Mouse (Mus musculus) skeletal muscle tissue, adult 2 months (tissue): ENCODE measurements around the gene Ctla2b.
"Not testable (repeated sequence)": the region's sequence is repeated elsewhere in the genome, so short reads cannot be mapped to it uniquely, and the experiment has no call there.

Experiments
- DNase-seq: peaks from one replicate; pipeline ENCODE4 v3.0.0-alpha.2; 2012; ENCODE audit warnings: low read depth, low spot score

The Ctla2b gene

DNA sequence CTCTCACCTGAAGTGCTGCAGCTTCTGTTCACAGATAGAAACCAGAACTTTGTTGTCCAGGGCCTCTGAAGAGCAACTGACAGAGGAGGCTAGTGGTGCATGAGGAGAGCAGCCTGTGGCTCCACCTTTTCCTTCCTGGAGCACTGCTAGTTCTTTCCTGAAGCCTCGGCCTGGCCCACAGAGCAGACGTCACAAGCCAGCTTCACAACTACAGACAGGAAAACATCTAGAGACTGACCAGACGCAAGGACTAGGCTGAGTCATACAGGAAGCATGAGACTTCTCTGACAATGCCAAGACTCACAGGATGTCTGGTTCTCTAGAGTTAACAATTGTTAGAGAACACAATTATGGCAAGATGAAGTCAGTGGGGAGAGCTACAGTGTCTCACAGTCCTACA lies at the start of gene Ctla2b:
Gene Ctla2b, minus strand, starts transcription at position 120 of the 400 bp plus-strand sequence.
- DNase-seq, result peak; percentile 58

DNA sequence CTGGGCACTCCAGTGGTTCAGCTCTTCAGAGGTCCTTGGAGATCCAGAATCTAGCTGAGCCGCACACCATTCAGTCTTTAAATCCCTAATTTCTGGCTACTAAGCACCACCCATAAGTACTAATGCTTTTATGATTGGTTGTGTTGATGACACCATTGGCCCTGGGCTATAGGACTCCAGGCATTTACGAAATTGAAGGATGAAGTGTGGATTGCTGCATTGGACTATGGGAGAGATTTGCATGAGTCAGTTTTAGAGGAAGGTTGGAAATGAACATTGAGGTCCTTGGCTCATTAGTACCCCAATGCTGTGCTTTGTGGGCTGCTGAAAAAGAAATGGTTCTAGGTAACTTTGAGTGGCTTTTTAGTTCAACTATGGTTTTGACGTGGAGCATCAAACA lies 44.6 kb upstream of the Ctla2b start, which contains the start of gene Tpbpa:
Gene Tpbpa, minus strand, starts transcription at position 101 of the 400 bp plus-strand sequence.
- not testable (repeated sequence) for DNase-seq

DNA sequence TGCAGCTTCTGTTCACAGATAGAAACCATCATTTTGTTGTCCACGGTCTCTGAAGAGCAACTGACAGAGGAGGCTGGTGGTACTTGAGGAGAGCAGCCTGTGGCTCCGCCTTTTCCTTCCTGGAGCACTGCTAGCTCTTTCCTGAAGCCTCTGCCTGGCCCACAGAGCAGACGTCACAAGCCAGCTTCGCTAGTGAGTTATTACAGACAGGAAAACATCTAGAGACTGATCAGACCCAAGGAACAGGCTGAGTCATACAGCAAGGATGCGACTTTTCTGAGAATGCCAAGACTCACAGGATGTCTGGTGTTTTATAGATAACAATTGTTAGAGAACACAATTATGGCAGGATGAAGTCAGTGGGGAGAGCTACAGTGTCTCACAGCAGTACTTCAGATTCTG lies 39.3 kb upstream of the Ctla2b start, which contains the start of the genes Gm49391 and Ctla2a:
Gene Gm49391, minus strand, starts transcription at position 72 of the 402 bp plus-strand sequence.
Gene Ctla2a, minus strand, starts transcription at position 126 of the 402 bp plus-strand sequence.
- DNase-seq, result peak; percentile 27

DNA sequence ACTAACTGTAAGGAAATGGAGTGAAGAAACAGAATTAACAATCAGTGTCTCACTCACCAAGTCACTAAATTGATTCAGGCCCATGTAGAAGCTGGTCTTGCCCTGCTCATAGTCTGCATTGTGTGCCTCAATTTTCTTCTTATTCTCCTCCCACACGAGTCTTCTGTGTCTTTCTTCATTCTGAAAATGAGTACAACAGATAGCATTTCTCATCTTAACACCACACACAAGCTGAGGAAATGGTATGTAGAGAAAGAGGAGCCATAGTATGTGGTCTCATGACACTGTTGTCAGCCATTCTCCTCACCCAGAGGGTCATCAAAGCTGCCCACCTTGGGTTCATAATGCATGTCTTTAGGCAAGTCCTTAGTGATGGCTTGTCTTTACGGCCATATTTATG lies 38.2 kb upstream of the Ctla2b start, which contains the start of gene Gm49393:
Gene Gm49393, minus strand, starts transcription at position 101 of the 400 bp plus-strand sequence.
- DNase-seq, result not testable (repeated sequence)

DNA sequence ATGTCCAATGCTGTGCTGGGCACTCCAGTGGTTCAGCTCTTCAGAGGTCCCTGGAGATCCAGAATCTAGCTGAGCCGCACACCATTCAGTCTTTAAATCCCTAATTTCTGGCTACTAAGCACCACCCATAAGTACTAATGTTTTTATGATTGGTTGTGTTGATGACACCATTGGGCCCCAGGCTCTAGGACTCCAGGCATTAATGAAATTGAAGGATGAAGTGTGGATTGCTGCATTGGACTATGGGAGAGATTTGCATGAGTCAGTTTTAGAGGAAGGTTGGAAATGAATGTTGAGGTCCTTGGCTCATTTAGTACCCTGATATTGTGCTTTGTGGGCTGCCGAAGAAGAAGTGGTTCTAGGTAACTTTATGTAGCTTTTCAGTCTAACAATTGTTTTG lies 7.5 kb upstream of the Ctla2b start, which contains the start of gene Tpbpb:
Gene Tpbpb, minus strand, starts transcription at position 101 of the 400 bp plus-strand sequence.
- not testable (repeated sequence) for DNase-seq

DNA sequence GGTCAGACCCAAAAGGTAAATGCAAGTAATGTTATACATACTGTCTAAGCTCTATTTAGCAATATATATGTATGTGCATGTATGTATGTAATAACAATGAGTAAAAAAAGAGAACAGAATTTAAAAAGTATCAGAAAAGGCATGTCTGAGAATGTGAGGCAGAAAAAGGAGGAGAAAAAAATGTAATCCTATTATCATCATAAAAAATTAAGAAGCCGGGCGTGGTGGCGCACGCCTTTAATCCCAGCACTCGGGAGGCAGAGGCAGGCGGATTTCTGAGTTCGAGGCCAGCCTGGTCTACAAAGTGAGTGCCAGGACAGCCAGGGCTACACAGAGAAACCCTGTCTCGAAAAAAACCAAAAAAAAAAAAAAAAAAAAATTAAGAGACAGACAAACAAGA lies 453 bp downstream of the Ctla2b start, which contains the start of gene Gm49392:
Gene Gm49392, minus strand, starts transcription at position 101 of the 400 bp plus-strand sequence.
- not testable (repeated sequence) for DNase-seq

DNA sequence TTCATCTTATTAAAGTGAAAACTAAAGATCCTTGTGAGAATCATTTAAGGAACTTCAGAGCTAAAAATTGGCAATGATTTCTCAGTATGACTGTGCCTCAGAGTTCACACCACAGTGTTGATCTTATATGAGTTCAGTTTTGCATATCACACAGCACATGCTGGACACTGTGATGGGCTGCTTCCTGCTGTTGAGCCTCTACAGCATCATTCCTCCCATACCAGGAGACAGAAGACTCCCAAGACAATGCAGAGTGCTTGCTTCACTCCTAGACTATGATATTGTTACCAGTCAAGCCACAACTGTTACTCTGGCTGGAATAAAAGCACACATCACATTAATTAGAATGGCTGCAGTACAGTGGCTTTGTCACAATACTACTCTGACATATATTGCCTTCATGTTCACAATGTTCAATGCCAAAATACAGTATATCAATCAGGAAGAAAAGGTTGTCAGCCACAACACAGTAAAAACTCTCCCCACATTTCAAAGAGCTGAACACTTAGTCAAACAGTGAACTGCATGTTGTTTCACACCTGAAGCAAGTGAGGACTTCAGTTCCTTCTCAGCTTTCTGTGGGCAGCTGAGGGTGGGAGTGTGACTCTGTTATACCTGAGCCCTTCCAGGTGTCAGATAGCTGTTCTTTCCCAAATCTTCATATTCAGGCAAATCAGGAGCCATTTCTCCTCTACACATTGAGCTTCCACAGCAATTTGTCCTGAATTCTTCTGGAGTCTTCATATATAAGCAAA lies 1.7 kb downstream of the Ctla2b start:
- no peak for DNase-seq

DNA sequence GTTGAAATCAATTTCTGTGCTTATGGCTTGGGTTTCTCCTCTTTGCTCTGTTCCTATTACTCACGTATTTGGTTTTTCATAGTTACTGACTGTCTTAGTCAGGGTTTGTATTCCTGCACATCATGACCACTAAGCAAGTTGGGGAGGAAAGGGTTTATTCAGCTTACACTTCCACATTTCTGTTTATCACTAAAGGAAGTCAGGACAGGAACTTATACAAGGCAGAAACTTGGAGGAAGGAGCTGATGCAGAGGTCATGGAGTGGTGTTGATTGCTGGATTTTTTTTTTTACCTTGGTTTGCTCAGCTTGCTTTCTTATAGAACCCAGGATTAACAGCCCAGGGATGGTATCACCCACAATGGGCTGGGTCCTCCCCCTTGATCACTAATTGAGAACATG lies 4.9 kb downstream of the Ctla2b start:
- DNase-seq, result no peak

DNA sequence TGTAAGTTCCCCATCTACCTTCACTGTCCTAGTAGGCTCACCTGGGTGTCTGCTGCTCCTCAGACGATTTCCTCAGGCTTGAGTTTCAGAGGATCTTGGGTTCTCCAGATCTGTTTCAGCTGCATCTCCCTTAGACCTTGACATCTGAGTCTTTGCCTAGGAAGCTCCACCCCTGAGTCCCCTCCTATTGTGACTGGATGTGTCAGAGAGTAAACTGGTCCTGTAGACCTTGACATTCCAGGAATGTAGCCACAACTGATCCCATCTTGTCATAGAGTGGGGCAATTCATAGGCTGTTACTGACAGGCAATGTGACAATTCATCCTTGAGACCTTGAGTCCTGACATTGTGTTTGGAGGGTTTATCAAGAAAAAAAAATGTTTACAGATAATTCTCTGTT lies 33.0 kb downstream of the Ctla2b start, which contains the start of gene 4930486L24Rik:
Gene 4930486L24Rik, minus strand, starts transcription at position 195 of the 400 bp plus-strand sequence.
- no peak for DNase-seq

DNA sequence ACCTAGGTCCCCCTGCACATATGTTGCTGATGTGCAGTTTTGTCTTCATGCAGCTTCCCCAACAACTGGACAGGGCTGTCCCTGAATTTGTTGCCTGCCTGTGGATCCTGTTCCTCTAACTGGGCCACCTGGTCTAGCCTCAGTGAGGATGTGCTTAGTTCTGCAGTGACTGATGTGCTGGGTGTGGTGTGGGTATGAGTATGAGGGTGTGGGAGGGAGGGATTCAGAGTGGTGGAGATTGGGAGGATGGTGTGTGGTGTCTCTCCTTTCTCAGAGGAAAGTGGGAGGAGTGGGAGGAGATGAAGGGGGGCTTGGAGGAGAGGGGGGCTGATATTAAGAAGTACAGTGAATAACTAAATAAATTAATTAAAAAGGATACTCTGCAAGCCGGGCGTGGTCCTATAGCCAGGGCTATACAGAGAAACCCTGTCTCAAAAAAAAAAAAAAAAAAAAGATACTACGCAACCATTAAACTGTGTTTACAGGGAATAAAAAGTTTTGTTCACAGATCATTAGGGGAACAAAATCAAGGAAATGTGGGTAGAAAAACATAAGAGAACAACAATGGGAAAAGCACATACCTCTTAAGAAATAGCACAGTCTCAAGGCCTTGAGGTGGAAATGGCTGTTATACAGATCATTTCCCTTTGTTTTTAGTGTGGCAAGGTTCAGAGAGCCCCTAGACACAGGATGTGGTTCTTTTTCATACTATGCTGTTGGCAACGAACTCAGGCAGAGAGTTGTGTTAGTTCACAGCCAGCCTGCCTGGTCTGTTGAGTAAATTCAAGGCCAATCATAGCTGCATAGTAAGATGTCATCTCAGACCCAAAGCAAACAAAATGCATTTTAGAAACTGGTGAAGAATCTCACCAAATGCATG lies 48.8 kb downstream of the Ctla2b start:
- DNase-seq, result peak; percentile 17
